Mouse (Mus musculus): ENCODE data around the gene Szt2. TPM values are rescaled to one million over a fixed set of nuclear protein-coding genes. Genes with fewer than 3 reads are reported as not detected.

Gene Szt2
- total and polyA plus RNA-seq, 3 experiments, result 10.1 to 15.5 (median 11.1) TPM

- no peak for DNase-seq
- Histone ChIP-seq H3K79me2 (replicated peaks; ENCODE audit: control insufficient read depth, insufficient read depth, low read length) (no peaks in the 10 kb centered on the region), H3K9ac (ENCODE audit: low read depth, low read length) (no peak overlapping the region), H3K4me1 (ENCODE audit: control insufficient read depth, insufficient read depth, low read length) (peaks cover 5% of the 10 kb centered on the region), H3K27ac (no peak overlapping the region), H3K36me3 (ENCODE audit: control insufficient read depth, insufficient read depth, low read length) (peaks cover 3% of the 10 kb centered on the region; the same call in 1 of the 2 replicates), H3K4me3 (no peak overlapping the region), H3K27me3 (ENCODE audit: control insufficient read depth, insufficient read depth, low read length) (no peaks in the 10 kb centered on the region)
- intact Hi-C loops (cut with DNase I), result no loop called here
- no peak for TF ChIP-seq POLR2A (IDR thresholded peaks at IDR 0.05; ENCODE audit: insufficient read depth, low read depth, low read length)
- WGBS, result 90% methylated on average over 11 of the region's 11 CpGs
These were observed 18.9 kb downstream of the Szt2 start for GRCm38 (mm10) chr4:118390146-118390545.

GRCm38 (mm10) chr4:118387316-118387715 is 21.8 kb downstream of the Szt2 start:
- intact Hi-C loops (cut with DNase I), result no loop called here
- WGBS, result 66% methylated on average over 8 of the region's 8 CpGs

GRCm38 (mm10) chr4:118383271-118383670 is 25.8 kb downstream of the Szt2 start:
- Histone ChIP-seq H3K4me3 (no peak overlapping the region), H3K9ac (ENCODE audit: low read depth, low read length) (no peak overlapping the region), H3K36me3 (ENCODE audit: control insufficient read depth, insufficient read depth, low read length) (no peaks in the 10 kb centered on the region), H3K27me3 (ENCODE audit: control insufficient read depth, insufficient read depth, low read length) (no peaks in the 10 kb centered on the region), H3K27ac (no peak overlapping the region), H3K79me2 (replicated peaks; ENCODE audit: control insufficient read depth, insufficient read depth, low read length) (no peaks in the 10 kb centered on the region), H3K4me1 (ENCODE audit: control insufficient read depth, insufficient read depth, low read length) (no peaks in the 10 kb centered on the region)
- no peak for TF ChIP-seq CTCF (IDR thresholded peaks at IDR 0.05)
- TF ChIP-seq POLR2A (IDR thresholded peaks at IDR 0.05; ENCODE audit: insufficient read depth, low read depth, low read length), result no peak
- no peak for TF ChIP-seq EP300 (IDR thresholded peaks at IDR 0.05; ENCODE audit: insufficient read depth, low read depth, low read length)
- DNase-seq, result no peak
- intact Hi-C loops (cut with DNase I), result no loop called here
- WGBS, result 87% methylated on average over 7 of the region's 7 CpGs

More at GRCm38 (mm10) chr4:118387316-118387715, 21.8 kb downstream of the Szt2 start:
- TF ChIP-seq POLR2A (IDR thresholded peaks at IDR 0.05; ENCODE audit: insufficient read depth, low read depth, low read length) (no peak), EP300 (IDR thresholded peaks at IDR 0.05; ENCODE audit: insufficient read depth, low read depth, low read length) (no peak), CTCF (IDR thresholded peaks at IDR 0.05) (no peak)
- DNase-seq, result peak in 1 of 2 experiments; percentile 31
- no peak overlapping the region for H3K4me3 ChIP-seq
- H3K27ac ChIP-seq, result no peak overlapping the region
- no peak overlapping the region for H3K9ac ChIP-seq (ENCODE audit: low read depth, low read length)
- no peaks in the 10 kb centered on the region for H3K27me3 ChIP-seq (ENCODE audit: control insufficient read depth, insufficient read depth, low read length)
- H3K36me3 ChIP-seq (ENCODE audit: control insufficient read depth, insufficient read depth, low read length), result no peaks in the 10 kb centered on the region
- no peaks in the 10 kb centered on the region for H3K79me2 ChIP-seq (replicated peaks; ENCODE audit: control insufficient read depth, insufficient read depth, low read length)
- H3K4me1 ChIP-seq (ENCODE audit: control insufficient read depth, insufficient read depth, low read length), result no peaks in the 10 kb centered on the region

- DNase-seq, result no peak
- no peak for TF ChIP-seq POLR2A (IDR thresholded peaks at IDR 0.05; ENCODE audit: insufficient read depth, low read depth, low read length)
- TF ChIP-seq EP300 (IDR thresholded peaks at IDR 0.05; ENCODE audit: insufficient read depth, low read depth, low read length), result no peak
- TF ChIP-seq CTCF (IDR thresholded peaks at IDR 0.05), result no peak
- no peaks in the 10 kb centered on the region for H3K27me3 ChIP-seq (ENCODE audit: control insufficient read depth, insufficient read depth, low read length)
- no peaks in the 10 kb centered on the region for H3K79me2 ChIP-seq (replicated peaks; ENCODE audit: control insufficient read depth, insufficient read depth, low read length)
- H3K4me3 ChIP-seq, result no peak overlapping the region
- H3K4me1 ChIP-seq (ENCODE audit: control insufficient read depth, insufficient read depth, low read length), result no peaks in the 10 kb centered on the region
- 96% methylated on average over 6 of the region's 6 CpGs for WGBS
- no peak overlapping the region for H3K27ac ChIP-seq
- no peaks in the 10 kb centered on the region for H3K36me3 ChIP-seq (ENCODE audit: control insufficient read depth, insufficient read depth, low read length)
- intact Hi-C loops (cut with DNase I), result no loop called here
- H3K9ac ChIP-seq (ENCODE audit: low read depth, low read length), result no peak overlapping the region
These were observed 33.1 kb downstream of the Szt2 start for GRCm38 (mm10) chr4:118375999-118376398.

- intact Hi-C loops (cut with DNase I), result no loop called here
- WGBS, result 91% methylated on average over 13 of the region's 13 CpGs
- no peaks in the 10 kb centered on the region for H3K27me3 ChIP-seq (ENCODE audit: control insufficient read depth, insufficient read depth, low read length)
- H3K36me3 ChIP-seq (ENCODE audit: control insufficient read depth, insufficient read depth, low read length), result no peaks in the 10 kb centered on the region
- H3K9ac ChIP-seq (ENCODE audit: low read depth, low read length), result no peak overlapping the region
- TF ChIP-seq POLR2A (IDR thresholded peaks at IDR 0.05; ENCODE audit: insufficient read depth, low read depth, low read length), result no peak
- TF ChIP-seq CTCF (IDR thresholded peaks at IDR 0.05), result no peak
- no peak for TF ChIP-seq EP300 (IDR thresholded peaks at IDR 0.05; ENCODE audit: insufficient read depth, low read depth, low read length)
- DNase-seq, result peak in 1 of 2 experiments; percentile 15
- H3K4me3 ChIP-seq, result no peak overlapping the region
- H3K27ac ChIP-seq, result no peak overlapping the region
- no peaks in the 10 kb centered on the region for H3K79me2 ChIP-seq (replicated peaks; ENCODE audit: control insufficient read depth, insufficient read depth, low read length)
- no peaks in the 10 kb centered on the region for H3K4me1 ChIP-seq (ENCODE audit: control insufficient read depth, insufficient read depth, low read length)
These were observed 37.3 kb downstream of the Szt2 start for GRCm38 (mm10) chr4:118371822-118372221.

- Histone ChIP-seq H3K9ac (ENCODE audit: low read depth, low read length) (no peak overlapping the region), H3K27ac (no peak overlapping the region), H3K79me2 (replicated peaks; ENCODE audit: control insufficient read depth, insufficient read depth, low read length) (no peaks in the 10 kb centered on the region), H3K4me1 (ENCODE audit: control insufficient read depth, insufficient read depth, low read length) (no peaks in the 10 kb centered on the region), H3K4me3 (no peak overlapping the region), H3K27me3 (ENCODE audit: control insufficient read depth, insufficient read depth, low read length) (no peaks in the 10 kb centered on the region), H3K36me3 (ENCODE audit: control insufficient read depth, insufficient read depth, low read length) (no peaks in the 10 kb centered on the region)
- WGBS, result 95% methylated on average over 3 of the region's 3 CpGs
- intact Hi-C loops (cut with DNase I), result no loop called here
- no peak for TF ChIP-seq EP300 (IDR thresholded peaks at IDR 0.05; ENCODE audit: insufficient read depth, low read depth, low read length)
- no peak for TF ChIP-seq CTCF (IDR thresholded peaks at IDR 0.05)
- no peak for TF ChIP-seq POLR2A (IDR thresholded peaks at IDR 0.05; ENCODE audit: insufficient read depth, low read depth, low read length)
- no peak for DNase-seq
These were observed 40.5 kb downstream of the Szt2 start for GRCm38 (mm10) chr4:118368616-118369015.
